Mouse (Mus musculus) lung, postnatal 0 days (tissue): ENCODE measurements at regions not wholly inside any gene's neighbourhood (a gene's known extent, or its start where the extent isn't known, plus 50 kb on each side); places are given as distances from the start of the nearest gene placed in this dataset.
A peak's percentile ranks its signal among the peaks of the same experiment; 100 is the strongest.

Source experiments
- ATAC-seq: fragments of 200-750 bp; cut with Nextera tagmentation; 2 replicates; pipeline ENCODE4 v1.8.0; 2017; ENCODE audit warnings: moderate library complexity
- DNase-seq: peaks from one replicate; pipeline ENCODE4 v3.0.0-alpha.2; 2016; ENCODE audit warnings: low spot score
- H3K27ac ChIP-seq: fragments of 300-500 bp; sonication (generic); 2 replicates; pipeline ENCODE4 v1.5.1; 2014; ENCODE audit warnings: antibody characterized with exemption, mild to moderate bottlenecking, low read length, mixed read lengths
- H3K27me3 ChIP-seq: fragments of 300-500 bp; sonication (generic); replicated peaks from 2 replicates; pipeline ENCODE4 v1.6.1; 2014; ENCODE audit warnings: low read length, mixed read lengths; ENCODE audit not compliant: insufficient read depth
- H3K36me3 ChIP-seq: fragments of 300-500 bp; sonication (generic); 2 replicates; pipeline ENCODE4 v1.6.1; 2014; ENCODE audit warnings: low read length, mixed read lengths; ENCODE audit not compliant: insufficient read depth
- H3K4me1 ChIP-seq: fragments of 300-500 bp; sonication (generic); 2 replicates; pipeline ENCODE4 v1.6.1; 2014; ENCODE audit warnings: antibody characterized with exemption, low read depth, low read length, mixed read lengths; ENCODE audit not compliant: insufficient read depth
- H3K4me2 ChIP-seq: fragments of 300-500 bp; sonication (generic); replicated peaks from 2 replicates; pipeline ENCODE4 v1.6.1; 2014; ENCODE audit warnings: low read depth, mild to moderate bottlenecking, low read length, moderate library complexity, mixed read lengths
- H3K4me3 ChIP-seq: fragments of 300-500 bp; sonication (generic); 2 replicates; pipeline ENCODE4 v1.5.1; 2014; ENCODE audit warnings: low read depth, low read length
- H3K9ac ChIP-seq: fragments of 300-500 bp; sonication (generic); replicated peaks from 2 replicates; pipeline ENCODE4 v1.6.1; 2014; ENCODE audit warnings: low read depth, mild to moderate bottlenecking
- H3K9me3 ChIP-seq: fragments of 300-500 bp; sonication (generic); 2 replicates; pipeline ENCODE4 v1.6.1; 2016; ENCODE audit warnings: low read length, mixed read lengths
- CTCF ChIP-seq: IDR thresholded peaks from 2 replicates; pipeline ENCODE4 v1.5.1; 2016; ENCODE audit warnings: antibody characterized with exemption, mild to moderate bottlenecking
- EP300 ChIP-seq: IDR thresholded peaks from 2 replicates; pipeline ENCODE4 v1.6.1; 2016; ENCODE audit warnings: antibody characterized with exemption, mild to moderate bottlenecking, control low read depth
- WGBS: fragments of 180-500 bp; shearing (Covaris S2); extraction: QIAGEN DNeasy Blood & Tissue Kit; methylation state at CpG from one replicate; pipeline ENCODE4 v1.1.7; 2014; 5-methylcytosine and 5-hydroxymethylcytosine counted together

DNA sequence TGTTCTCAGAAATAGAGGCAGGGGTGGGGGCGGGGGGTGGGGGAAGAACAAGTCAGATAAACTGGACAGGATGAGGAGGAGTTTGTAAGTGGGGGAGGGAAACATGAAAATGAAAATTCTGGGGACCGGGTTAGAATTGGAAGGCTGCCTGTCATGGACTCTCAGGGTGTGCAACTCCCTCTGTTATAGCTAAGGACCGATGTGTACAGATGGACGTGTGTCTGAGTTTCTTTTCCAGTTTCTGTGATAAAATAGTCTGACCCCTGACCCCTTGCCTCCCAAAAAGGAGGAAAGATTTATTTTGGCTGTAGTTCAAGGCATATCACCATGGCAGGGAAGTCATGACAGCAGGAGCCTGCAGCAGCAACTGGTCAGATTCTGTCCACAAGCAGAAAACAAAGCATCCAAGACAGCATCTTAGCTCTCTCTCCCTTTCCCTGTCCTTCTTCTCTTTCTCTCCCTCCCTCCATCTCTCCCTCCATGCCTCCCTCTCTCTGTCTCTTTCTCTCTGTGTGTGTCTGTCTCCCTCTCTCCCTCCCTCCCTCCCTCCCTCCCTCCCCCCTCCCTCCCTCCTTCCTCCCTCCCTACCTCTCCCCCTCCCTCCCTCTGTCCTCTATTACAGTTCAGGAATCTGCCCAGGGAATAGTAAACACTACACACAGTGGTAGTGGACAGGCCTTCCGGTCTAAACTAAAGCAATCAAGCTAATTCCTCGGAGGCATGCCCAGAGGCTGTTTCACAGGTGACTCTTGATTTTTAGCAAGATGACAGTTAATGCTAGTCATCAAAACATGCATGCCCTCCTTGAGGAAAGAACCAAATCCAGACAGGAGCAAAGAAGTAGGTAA lies 941.3 kb downstream of the Mrps31 start:
- H3K4me3 ChIP-seq: no peak overlapping the region
- H3K9ac ChIP-seq: no peak overlapping the region
- no peak overlapping the region for H3K27ac ChIP-seq
- DNase-seq: peak; percentile 17
- H3K4me1 ChIP-seq: no peaks in the 10 kb centered on the region
- no peak for TF ChIP-seq CTCF
- TF ChIP-seq EP300: no peak
- H3K36me3 ChIP-seq: no peaks in the 10 kb centered on the region
- 20% methylated on average over 6 of the region's 6 CpGs for WGBS
- no peaks in the 10 kb centered on the region for H3K9me3 ChIP-seq
- ATAC-seq: no peak
- H3K4me2 ChIP-seq: peak overlapping the region; percentile 19; the same call in 1 of the 2 replicates
- H3K27me3 ChIP-seq: no peaks in the 10 kb centered on the region

DNA sequence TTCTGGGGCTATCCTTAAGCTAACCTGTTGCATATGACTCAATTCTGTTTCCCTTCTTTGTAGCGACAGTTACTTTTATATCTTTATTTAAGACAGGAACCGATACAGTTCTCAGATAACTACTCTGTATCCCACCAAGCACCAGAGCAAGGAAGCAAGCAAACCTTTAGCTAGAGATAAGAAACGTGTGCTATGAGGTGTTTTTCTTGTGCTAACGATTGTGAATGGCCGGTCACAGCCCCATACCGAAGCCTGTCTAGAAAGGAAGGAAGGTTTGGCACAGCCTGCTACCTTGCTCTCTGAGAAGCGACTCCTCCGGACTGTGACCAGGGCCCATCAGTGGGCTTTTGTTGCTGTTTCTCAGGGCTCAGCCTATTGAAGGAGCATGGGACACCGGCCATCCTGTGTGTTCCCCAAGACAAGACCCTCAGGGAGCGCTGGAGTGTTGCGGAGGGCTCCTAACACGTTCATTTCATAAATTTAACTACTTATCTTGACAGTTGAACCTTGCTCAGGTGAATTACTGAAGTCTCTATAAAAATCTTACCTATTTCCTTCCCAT lies 949.0 kb downstream of the Mrps31 start:
- Histone ChIP-seq H3K4me1 (no peaks in the 10 kb centered on the region), H3K36me3 (no peaks in the 10 kb centered on the region), H3K9ac (no peak overlapping the region), H3K4me3 (no peak overlapping the region), H3K27ac (no peak overlapping the region), H3K27me3 (no peaks in the 10 kb centered on the region), H3K9me3 (no peaks in the 10 kb centered on the region), H3K4me2 (no peak overlapping the region)
- no peak for DNase-seq
- 64% methylated on average over 12 of the region's 12 CpGs for WGBS
- TF ChIP-seq CTCF (no peak), EP300 (no peak)
- ATAC-seq: no peak

DNA sequence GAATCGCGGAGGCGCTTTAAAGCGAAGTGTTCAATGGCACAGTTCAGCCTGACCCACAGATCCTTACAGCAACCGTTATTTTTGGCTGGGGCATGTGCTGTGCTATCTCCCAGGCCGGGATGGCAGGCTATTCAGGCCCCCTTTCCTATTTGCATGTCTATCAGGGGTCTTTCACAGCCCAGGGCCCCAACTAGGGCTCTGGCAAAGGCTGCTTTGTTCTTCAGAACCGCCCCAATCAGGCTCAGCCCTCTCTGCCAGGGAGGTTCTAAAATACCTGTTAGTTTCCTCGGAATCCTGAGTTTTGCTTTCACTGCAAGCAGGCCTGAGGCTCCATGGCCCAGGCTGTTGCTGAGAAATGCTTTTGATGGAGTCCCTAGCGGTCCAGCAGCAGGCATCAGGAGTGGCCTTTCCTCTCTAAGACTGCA lies 949.7 kb downstream of the Mrps31 start:
- Histone ChIP-seq H3K27me3 (no peaks in the 10 kb centered on the region), H3K9me3 (no peaks in the 10 kb centered on the region), H3K4me3 (no peak overlapping the region), H3K27ac (no peak overlapping the region), H3K9ac (no peak overlapping the region), H3K36me3 (no peaks in the 10 kb centered on the region), H3K4me2 (no peak overlapping the region), H3K4me1 (no peaks in the 10 kb centered on the region)
- no peak for TF ChIP-seq CTCF
- TF ChIP-seq EP300: no peak
- ATAC-seq (no peak), DNase-seq (no peak)
- 42% methylated on average over 9 of the region's 9 CpGs for WGBS
